Mouse (Mus musculus): Measurements from ENCODE around the gene Dhx34.
"Not testable (repeated sequence)": the region's sequence is repeated elsewhere in the genome, so short reads cannot be mapped to it uniquely, and the experiment has no call there.

Dhx34 gene

DNA sequence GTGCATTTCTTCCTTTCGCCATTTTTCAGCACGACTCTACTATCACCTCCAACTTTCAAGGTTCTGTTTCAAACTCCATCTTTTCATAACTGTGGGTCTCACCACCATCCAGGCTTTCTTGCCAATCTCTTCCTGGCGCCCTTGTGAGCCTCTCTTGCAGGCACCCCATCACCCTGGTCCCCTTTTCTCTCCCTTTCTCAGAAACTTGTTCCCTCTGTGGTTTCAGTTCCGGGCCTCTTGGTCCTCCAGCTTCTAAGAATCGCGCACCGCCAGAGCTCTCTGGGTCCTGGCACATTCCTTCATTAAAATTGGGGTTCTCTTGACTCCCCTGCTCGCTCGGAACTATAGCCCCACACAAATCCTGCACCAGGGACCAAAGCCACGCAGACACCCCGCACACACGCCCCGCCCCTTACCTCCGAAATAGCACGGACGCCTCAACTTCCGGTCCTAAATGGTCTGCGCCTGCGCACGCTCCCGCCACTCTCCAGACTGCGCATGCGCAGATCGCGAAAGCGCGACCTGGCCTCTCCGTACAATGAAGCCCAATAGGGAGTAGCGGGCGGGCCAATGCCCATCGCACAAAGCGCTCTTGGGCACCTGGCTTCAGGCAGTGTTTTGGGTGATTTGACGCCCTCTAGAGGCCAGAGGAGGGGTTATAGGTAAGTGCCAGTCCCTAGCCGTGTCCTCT is at the start of gene Dhx34:
Dhx34 (minus strand) TSS at position 456 of the 691 bp plus-strand sequence.
- in situ Hi-C loops (cut with MboI, MseI): no loop called here

GRCm38 (mm10) chr7:16271139-16271538 is 49.3 kb upstream of the Dhx34 start:
- in situ Hi-C loops (cut with MboI, MseI): no loop called here

DNA sequence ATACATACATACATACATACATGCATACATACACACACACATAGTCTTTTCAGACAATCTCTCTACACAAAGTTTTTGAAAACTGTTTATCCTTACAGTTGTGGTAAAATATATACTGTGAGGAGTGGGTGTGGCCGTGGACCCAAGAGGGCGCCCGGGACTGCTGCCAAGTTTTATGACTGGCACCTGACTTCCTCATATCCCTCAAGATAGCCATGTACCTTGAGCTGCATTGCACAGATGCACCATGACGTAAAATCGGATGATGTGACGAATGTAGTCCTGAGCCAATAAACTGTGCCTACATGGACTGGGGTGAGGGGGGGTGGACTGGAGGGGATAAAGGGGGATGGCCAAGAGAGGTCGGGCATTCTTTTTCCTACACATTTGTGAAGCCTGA is 44.8 kb upstream of the Dhx34 start:
- in situ Hi-C loops (cut with MboI, MseI): not testable (repeated sequence)

- in situ Hi-C loops (cut with MboI, MseI): no loop called here
Measured at GRCm38 (mm10) chr7:16265856-16266255, 44.0 kb upstream of the Dhx34 start.

DNA sequence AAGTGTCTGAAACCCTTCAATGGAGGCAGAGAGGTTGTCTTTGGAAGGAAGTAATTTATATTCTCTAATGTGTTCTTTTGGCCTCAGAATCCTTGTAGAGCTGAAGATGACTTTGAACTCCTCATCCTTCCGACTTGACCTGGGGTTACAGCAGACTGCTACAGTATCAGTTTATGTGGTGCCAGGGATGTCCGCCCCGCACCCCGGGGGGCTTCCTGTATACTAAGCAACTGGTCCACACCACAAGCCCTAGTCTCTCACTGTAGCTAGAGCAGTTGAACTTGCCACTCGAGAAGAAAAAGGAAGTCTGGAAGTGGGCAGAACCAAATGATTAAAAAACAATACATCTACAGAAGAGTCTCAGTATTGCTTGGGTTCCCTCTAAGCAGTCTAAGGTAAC is 42.0 kb upstream of the Dhx34 start:
- in situ Hi-C loops (cut with MboI, MseI): loop anchor here (5.0 kb wide), 1 partner anchor 72 kb away; no protein-coding TSS in a partner anchor

DNA sequence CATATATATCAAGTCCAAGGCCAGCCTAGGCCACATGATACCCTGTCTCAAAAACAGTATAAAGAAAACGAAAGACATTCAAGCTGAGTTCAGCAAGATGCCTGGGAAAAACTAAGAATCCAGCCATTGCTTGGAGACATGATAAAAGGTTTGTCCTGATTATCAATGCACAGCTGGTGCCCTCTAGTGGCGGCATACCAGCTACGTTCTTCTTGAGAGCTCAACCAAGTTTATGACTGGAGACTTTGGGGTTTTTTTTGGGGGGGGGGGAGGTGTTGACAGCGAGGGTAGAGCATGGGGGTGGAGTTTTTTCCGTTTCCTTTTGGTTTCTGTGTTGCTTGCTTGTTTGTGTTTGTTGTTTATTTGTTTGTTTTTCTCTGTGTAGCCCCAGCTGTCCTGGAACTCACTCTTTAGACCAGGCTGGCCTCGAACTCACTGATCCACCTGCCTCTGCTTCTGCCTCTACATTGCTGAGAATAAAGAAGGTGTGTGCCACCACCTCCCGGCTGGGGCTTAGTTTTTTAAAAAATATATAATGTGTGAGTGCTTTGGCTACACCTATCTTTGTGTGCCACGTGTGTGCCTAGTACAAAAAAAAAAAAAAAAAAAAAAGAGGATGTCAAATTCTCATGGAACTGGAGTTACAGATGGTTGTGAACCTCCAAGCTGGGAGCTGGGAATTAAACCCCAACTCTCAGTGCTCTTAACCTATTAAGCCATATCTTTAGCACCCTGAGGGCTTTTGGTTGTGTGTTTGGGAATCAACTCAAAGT is 41.4 kb upstream of the Dhx34 start:
- in situ Hi-C loops (cut with MboI, MseI): loop anchor here (5.0 kb wide), 1 partner anchor 71 kb away; no protein-coding TSS in a partner anchor

DNA sequence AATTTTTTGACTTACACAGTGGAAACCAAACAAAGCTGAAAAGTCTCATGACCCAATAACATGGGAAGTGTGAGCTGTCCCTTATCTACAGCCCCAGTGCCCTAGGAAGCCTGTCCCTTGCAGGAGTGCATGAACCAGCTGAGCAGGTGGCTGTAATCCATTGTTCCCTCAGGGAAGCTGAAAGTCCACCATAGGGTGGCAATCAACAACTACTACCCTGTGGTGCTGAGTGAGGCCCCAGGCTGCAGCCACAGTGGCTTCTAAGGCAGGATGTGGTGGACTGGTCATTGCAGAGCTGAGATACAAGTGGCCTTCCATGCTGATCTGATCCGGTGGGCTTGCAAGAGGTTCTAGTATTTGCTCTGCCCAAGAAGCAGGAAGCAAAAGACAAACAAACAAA is 39.3 kb upstream of the Dhx34 start:
- in situ Hi-C loops (cut with MboI, MseI): loop anchor here (5.0 kb wide), 1 partner anchor 69 kb away; no protein-coding TSS in a partner anchor

GRCm38 (mm10) chr7:16259110-16259590 is 37.3 kb upstream of the Dhx34 start, which contains the start of gene C5ar1:
Gene C5ar1, minus strand, starts transcription at chr7:16259540.
- in situ Hi-C loops (cut with MboI, MseI): no loop called here

GRCm38 (mm10) chr7:16257830-16258229 is 36.0 kb upstream of the Dhx34 start:
- in situ Hi-C loops (cut with MboI, MseI): no loop called here

GRCm38 (mm10) chr7:16255963-16256362 is 34.1 kb upstream of the Dhx34 start:
- in situ Hi-C loops (cut with MboI, MseI): not testable (repeated sequence)

DNA sequence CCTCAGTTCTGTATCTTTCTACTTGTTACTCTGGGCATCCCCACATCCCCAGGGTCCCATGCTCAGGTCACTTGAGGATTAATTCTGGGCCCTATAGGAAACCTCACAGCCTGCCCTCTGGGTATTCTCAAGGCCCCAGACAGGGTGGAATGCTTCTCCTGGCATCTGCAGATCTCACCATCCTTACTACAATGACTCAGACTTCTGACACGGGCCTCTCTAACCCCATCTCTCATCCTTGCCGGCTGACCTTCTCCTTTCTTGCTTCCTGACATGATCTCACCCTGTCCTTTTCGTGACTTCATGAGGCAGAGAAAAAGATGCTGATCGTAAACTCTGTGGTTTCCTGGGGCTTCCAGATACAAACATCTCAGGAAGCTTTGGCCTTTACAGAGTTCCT is 32.4 kb upstream of the Dhx34 start:
- in situ Hi-C loops (cut with MboI, MseI): no loop called here

- in situ Hi-C loops (cut with MboI, MseI): no loop called here
Measured at GRCm38 (mm10) chr7:16250687-16251086, 28.9 kb upstream of the Dhx34 start.

GRCm38 (mm10) chr7:16245958-16246357 is 24.1 kb upstream of the Dhx34 start:
- in situ Hi-C loops (cut with MboI, MseI): no loop called here

DNA sequence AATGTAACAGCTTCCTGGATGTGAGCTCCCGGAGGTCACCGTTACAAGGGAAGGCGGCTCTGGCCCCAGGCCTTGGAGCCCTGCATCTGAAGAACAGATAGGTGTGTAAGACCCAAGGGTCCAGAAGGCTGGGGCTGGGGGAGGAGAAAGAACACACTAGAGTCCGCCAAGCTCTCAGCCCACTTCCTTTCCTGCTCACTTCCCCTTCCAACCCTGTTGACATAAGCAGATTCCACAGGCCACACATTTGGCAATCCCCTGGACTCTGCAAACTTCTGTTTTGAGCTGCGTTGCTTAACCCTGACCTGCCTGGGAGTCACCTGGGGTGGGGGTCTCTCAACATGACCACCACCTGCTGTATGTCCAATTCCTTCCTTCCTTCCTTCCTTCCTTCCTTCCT is 22.2 kb upstream of the Dhx34 start, which contains the start of gene C5ar2:
C5ar2 (minus strand) TSS at position 88 of the 400 bp plus-strand sequence.
- in situ Hi-C loops (cut with MboI, MseI): no loop called here

DNA sequence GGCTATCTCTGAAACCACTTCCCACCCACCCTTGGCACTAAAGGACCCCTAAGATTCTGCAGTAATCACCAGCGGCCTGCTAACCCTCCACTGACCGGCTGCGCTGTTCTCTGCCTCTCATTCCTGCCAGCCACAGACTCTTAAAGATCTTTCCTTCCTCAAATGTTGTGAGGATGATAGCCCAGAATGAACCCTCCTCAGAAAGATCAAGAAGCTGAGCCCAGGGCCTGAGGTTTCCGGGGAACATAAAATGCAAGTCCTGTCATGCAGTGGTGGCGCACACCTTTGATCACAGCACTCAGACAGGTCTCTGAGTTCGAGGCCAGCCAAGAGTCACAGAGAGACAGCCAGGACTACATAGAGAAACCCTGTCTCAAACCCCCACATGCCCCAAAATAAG is 20.4 kb upstream of the Dhx34 start:
- in situ Hi-C loops (cut with MboI, MseI): no loop called here

- in situ Hi-C loops (cut with MboI, MseI): no loop called here
Measured at GRCm38 (mm10) chr7:16241787-16242186, 19.9 kb upstream of the Dhx34 start.

DNA sequence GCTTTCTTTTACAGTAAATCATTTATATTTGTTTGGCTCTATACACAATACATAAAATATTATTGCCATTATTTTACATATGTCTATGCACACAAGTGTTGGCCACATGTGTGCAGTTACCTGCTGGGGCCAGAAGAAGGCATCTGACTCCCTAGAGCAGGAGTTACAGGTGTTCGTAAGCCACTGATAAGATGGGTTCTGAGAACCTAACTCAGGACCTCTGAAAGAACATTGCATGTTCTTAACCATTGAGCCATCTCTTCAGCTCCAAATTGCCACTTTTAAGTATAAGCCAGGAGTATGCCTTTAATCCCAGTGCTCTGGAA is 19.1 kb upstream of the Dhx34 start:
- in situ Hi-C loops (cut with MboI, MseI): no loop called here

GRCm38 (mm10) chr7:16240281-16240977 is 18.6 kb upstream of the Dhx34 start:
- in situ Hi-C loops (cut with MboI, MseI): no loop called here

DNA sequence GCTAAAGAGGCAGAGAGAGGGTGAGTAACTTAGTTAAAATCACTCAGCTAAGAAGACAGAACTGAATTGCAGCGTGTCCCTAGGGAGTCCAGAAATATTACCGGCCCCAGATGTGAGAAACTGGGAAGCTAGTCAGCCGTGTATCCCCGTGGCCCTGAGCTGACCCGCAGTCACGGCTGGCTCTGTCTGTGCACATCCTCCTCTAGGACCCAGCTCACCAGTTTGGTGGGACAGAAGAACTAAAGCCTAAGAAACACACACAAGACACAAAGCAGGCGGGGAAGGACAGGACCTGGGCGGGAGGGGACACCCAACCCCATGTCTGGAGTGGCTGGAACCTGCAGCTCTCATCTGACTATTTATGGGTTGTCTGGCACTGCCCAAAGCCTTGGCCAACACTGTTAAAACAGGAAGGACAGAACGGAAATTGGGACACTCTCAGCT is 17.7 kb upstream of the Dhx34 start:
- in situ Hi-C loops (cut with MboI, MseI): no loop called here

DNA sequence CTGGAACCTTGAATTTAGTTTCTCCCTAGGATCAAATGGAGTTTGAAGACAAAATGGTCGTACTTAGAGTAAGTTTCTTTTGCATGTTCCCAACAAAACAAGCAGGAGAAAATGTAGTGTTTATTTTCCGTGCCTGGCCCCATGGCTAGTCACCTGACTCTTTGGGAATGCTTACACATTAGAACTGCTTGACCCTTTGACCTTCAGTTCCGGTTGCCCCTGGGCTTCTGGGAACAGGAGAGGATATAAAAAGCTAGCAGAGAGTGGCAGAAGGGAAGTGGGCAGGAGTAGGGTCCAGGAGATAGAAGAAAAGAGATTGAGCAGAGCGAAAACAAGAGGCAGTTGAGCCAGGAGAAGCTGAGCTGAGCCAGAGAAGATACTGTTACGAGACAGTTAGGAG is 8.0 kb upstream of the Dhx34 start:
- in situ Hi-C loops (cut with MboI, MseI): no loop called here

DNA sequence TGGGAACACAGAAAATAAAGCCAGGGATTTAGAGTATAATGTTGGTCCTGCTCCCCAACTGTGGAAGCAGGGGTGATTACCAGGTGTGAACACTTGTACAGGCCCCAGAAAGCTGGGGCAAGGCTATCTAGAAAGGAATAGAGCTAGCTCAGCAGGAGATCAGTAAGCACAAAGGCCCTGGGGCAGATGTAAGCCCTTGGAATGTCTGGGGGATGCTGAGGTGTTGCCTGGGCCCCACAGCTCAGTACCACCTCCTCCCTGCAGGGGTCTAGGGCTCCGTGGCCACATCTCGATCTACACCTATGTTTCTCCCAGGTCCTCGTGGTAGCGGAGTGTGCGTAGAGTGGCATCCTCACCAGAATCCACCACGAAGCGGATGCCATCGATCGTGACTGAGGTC is 7.9 kb downstream of the Dhx34 start:
- in situ Hi-C loops (cut with MboI, MseI): no loop called here

GRCm38 (mm10) chr7:16213196-16213595 is 8.6 kb downstream of the Dhx34 start:
- in situ Hi-C loops (cut with MboI, MseI): no loop called here

Data from T-helper 1 cell (primary cell).